Mouse (Mus musculus) spleen, postnatal 4 days (tissue): ENCODE data around the gene Peli1.
"Not testable (repeated sequence)": the region's sequence is repeated elsewhere in the genome, so short reads cannot be mapped to it uniquely, and the experiment has no call there.

ENCODE experiments used
- DNase-seq, 2 experiments: peaks; one replicate each; pipeline ENCODE4 v3.0.0; 2022; ENCODE audit warnings: low spot score in 2 of 2

Gene Peli1

DNA sequence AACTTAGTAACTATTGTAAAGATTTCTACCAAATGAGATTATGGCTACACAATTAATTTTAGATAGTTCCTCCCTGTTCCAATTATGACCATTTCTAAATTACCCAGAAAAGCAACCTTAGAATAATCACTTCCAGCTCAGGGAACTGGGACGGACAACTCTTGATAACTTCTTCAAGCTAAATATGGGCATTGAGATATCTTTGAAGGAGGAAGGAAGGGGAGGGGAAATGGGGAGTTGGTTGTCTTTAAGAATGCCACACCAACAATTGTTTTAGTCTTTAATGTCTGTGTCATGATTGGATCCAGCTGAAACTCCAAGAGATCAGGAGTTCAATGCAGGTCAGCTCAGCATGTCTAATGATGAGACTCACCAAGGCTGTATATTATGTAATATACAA lies 91.6 kb downstream of the Peli1 start:
- DNase-seq: no peak

DNA sequence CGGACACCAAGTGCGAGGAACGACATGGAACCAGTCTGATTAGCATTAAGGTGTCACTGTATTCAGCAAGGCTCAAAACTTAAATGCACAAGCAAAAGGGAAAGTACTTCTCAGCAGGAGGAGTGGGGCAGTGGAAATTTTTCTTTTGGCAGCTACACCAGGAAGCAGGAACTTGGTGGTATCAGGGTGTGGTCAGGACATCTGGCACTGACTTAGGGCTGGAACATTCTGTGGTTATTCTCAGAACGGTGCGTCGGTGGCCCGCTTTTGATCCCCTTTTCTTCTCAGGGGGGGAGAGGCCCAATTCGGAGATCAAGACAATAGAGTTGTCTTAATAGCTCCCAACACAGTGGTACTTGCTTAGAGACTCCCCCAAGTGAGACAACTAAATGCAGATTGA lies 100.7 kb downstream of the Peli1 start:
- not testable (repeated sequence) for DNase-seq

DNA sequence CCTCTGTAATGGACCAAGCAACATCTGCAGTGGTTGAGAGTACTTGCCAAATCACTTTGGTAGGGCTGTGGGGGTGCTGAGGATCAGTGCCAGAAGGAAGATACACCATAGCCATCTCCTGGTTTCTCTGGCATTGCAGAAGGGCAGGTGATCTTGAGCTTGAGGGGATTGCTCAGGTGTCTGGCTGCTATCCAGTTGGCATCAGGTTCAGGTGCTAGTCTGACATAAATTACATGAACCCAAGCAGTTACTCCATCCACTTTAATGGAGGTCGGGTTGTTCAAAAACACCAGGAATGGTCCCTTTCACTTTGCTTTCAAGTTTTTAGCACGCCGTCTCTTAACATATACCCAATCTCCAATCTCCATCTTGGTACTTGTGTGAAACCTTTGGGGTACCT lies 103.8 kb downstream of the Peli1 start:
- DNase-seq: no peak
